Mouse (Mus musculus): Measurements from ENCODE around the gene Etl4.
A peak's percentile ranks its signal among the peaks of the same experiment; 100 is the strongest.

The Etl4 gene

GRCm38 (mm10) chr2:19909171-19909899 is at the start of gene Etl4:
Etl4 (plus strand) TSS chr2:19909780.
- peak; percentile 40 for DNase-seq (ENCODE audit: low read depth, low spot score)

- no peak for DNase-seq (ENCODE audit: low read depth, low spot score)
Observed at GRCm38 (mm10) chr2:19869167-19869566, 40.4 kb upstream of the Etl4 start.

DNA sequence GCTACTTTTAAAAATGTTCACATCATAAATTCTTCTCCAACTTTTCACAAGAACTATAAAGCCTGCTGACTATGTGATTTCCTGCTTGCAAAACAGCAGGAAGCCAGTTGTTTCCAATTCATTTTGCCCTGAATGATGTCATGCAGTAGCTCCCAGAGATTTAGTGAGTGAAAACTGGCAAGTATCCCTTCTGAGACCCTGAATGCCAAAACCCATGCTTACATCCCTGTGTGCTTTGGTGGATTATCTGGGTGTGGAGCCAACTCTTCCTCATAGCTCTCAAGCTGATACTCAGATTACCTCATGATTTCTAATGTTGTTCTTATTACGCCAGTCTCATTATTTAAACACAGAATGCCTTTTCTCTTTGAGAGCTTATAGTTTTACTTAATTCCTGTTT is 37.7 kb upstream of the Etl4 start:
- DNase-seq (ENCODE audit: low read depth, low spot score), result no peak

- DNase-seq (ENCODE audit: low read depth, low spot score), result no peak
Observed at GRCm38 (mm10) chr2:19890875-19891274, 18.7 kb upstream of the Etl4 start.

GRCm38 (mm10) chr2:19909900-19910780 is 560 bp downstream of the Etl4 start:
- peak; percentile 3 for DNase-seq (ENCODE audit: low read depth, low spot score)

- DNase-seq (ENCODE audit: low read depth, low spot score), result no peak
Observed at GRCm38 (mm10) chr2:19910781-19911175, 1.2 kb downstream of the Etl4 start.

GRCm38 (mm10) chr2:19919190-19919589 is 9.6 kb downstream of the Etl4 start:
- no peak for DNase-seq (ENCODE audit: low read depth, low spot score)

- no peak for DNase-seq (ENCODE audit: low read depth, low spot score)
Observed at GRCm38 (mm10) chr2:19930009-19930408, 20.4 kb downstream of the Etl4 start.

DNA sequence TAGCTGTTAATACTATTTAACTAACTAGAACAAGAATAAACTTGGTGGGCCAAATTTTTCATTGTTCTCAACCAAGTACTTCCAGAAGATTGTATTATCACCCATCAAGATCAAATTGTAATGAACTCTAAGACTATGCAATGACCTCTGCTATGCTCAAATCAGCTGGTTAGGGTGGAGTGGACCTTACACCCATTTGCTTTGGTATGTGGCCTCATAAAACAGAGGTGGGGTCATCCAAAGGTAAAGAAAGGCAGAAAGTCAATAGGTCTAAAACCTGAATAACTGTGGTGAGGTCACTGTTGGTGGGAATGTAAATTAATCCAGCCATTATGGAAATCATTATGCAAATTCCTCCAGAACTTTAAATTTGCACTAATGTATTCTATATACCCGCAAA is 24.3 kb downstream of the Etl4 start:
- DNase-seq (ENCODE audit: low read depth, low spot score), result no peak

DNA sequence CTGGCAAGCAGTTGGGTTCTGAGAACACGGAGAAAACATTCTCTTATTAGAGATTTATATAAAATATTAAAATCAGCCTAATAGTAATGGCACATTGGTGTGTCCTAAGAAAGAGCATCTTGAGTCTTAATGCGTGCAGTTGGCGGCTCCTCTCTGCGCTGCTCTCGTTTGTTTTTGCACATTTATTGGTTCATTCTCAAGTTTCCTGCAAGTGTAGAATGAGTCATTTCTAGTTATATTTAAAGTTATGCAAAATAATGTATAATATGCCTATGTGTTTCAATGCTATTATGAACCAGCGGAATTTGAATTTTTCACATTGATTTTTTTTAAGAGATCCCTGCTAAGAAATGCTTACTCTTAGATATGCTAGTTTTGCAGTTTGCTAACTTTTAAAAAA is 35.6 kb downstream of the Etl4 start:
- DNase-seq (ENCODE audit: low read depth, low spot score), result no peak

DNA sequence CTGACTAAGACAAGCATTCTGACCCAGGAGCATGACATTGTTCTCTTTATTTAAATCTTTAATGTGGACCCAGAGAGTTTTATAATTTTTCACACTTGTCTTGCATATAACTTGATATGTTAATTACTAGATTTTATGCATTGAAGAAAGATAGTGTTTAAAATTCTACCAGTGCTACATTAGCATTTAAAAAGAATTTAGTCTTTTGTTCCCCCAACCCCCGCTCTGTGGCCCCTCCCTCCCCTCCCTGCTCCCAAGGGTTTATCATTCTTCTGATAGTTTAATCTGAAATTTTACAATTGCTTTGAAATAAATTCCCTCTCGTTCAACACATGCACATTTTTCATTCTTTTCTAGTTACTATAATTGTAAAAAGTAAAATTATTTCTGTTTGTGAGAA is 43.4 kb downstream of the Etl4 start:
- peak; percentile 10 for DNase-seq (ENCODE audit: low read depth, low spot score)

DNA sequence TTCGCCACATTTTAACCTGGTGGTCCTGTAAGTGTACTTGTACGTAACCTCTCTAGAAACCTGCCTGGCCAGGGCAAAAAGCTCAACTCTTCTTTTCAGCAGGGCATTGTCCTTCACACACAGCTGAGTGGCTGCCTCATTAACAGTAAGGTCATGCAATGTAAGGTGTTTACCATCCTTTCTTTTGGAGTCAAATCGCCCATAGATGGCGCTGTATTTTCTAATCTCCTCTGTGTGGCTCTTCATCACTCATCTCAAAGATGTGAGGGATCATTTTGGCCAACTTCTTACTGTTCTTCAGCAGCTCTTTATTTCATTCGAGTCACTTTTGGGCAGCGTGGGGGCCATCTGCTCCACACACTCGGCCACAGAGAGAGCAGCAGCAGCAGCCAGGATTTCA is 56.9 kb downstream of the Etl4 start:
- no peak for DNase-seq (ENCODE audit: low read depth, low spot score)

GRCm38 (mm10) chr2:20037671-20038070 is 128.1 kb downstream of the Etl4 start:
- no peak for DNase-seq (ENCODE audit: low read depth, low spot score)

DNA sequence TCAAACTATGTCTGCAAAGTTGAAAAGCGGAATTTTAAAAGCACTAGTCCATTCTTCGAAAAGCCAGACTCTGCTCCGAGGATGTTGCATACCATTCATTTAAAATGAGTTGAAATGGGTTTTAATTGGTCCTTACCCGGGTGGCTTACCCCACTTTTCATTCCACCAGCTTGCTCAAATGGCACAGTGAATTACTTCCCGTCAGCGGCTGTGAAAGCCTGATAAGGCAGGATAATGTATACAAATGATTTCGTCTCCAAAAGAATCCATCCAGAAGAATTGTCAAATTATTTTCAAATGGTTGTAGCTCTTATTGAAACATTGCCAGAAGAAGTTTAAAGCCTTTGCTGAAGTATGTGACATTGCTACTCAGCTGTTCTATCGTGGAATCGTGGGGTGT is 162.8 kb downstream of the Etl4 start:
- DNase-seq (ENCODE audit: low read depth, low spot score), result no peak

DNA sequence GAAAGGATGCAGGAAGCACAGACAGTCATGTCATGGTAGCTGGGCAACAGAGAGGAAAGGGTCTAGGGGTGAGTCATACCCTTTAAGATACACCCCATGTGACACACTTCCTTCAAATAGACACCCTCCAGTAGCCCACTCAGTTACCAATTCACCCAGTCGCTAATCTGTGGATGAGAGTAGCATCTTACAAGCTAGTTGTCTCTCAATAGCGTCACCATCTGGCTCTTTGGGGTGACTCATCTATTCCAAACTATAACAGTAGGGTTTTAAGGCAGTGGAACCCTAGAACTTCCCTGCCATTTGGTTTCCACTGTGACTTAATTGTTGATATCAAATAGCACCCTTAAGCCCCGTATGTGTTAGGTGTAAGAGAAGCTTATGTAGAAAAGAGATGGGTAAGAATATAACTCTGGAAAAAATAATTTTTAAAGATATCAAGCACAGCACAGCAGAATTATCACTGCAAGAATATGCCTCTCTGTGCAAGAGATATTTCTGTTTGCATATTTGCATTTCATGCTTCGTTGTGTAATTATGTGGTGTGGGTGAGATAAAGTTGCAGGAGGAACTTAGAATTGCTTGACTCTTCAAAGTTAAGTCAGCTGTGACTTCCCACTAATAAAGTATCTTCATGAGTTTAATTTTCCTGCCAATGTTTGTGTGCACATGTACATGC is 166.7 kb downstream of the Etl4 start:
- DNase-seq (ENCODE audit: low read depth, low spot score), result no peak

GRCm38 (mm10) chr2:20084781-20085180 is 175.2 kb downstream of the Etl4 start:
- no peak for DNase-seq (ENCODE audit: low read depth, low spot score)

- no peak for DNase-seq (ENCODE audit: low read depth, low spot score)
Observed at GRCm38 (mm10) chr2:20105456-20105855, 195.9 kb downstream of the Etl4 start.

- DNase-seq (ENCODE audit: low read depth, low spot score), result no peak
Observed at GRCm38 (mm10) chr2:20111703-20112102, 202.1 kb downstream of the Etl4 start.

GRCm38 (mm10) chr2:20125914-20126313 is 216.3 kb downstream of the Etl4 start:
- no peak for DNase-seq (ENCODE audit: low read depth, low spot score)

DNA sequence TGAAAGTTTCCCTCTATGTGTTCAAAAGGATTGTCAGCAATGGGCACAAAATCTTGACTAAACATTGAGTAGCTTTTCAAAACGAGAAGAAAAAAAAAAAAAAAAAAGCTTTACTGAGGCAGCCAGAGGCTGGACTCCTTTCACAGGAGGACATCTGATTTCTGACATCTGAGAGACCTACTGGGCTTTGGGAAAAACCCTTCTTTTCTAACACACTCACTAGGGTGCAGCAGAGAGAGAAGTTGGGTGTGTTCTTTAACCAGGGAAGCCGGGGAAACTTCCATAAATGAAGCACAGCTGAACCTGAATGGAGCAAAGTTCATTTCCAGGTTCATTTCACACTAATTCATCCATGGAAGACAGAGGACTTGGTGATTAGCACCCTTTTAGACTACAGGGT is 222.2 kb downstream of the Etl4 start:
- DNase-seq (ENCODE audit: low read depth, low spot score), result no peak

DNA sequence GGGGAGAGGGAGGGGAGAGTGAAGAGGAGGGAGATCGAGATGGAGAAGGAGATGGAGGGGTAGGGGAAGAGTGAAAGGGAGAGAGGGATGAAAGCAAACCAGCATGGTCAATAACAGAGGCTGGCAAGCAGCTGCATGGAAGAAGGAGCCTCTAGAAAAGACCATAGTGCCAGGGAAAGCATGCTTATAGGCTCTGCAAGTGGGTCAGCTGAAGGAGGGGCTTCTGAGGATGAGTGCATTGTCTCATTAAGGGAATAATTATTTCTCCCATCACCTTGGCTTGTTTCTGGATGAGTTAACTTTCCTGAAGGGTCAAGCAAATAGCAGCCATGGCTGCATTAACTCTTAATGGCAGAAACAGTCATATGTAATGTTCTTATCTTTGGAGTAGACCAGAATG is 228.8 kb downstream of the Etl4 start:
- no peak for DNase-seq (ENCODE audit: low read depth, low spot score)

DNA sequence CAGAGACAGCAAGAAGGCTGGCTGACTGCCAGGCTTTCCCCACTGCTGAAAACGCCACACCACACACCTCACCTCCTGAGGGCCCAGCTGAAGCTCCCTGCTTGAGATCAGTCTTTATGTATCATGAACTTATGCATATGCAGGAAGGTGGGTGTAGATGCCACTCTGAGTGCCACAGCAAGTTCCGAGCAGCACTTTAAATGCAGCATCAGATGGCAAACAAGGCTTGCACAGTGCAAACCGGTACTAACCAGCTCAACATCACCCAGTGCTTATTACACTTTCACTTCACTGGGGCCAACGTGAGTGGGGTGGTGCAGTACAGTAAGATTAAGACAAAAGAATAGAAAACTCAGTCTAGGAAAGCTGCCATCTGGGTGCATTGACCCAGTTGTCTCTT is 235.8 kb downstream of the Etl4 start:
- no peak for DNase-seq (ENCODE audit: low read depth, low spot score)

All from brain, embryonic 18.5 days (tissue).